Mouse (Mus musculus) lung, postnatal 10 days (tissue): ENCODE measurements around the gene Lancl3.
"Not testable (repeated sequence)": the region's sequence is repeated elsewhere in the genome, so short reads cannot be mapped to it uniquely, and the experiment has no call there.

Source experiments
- DNase-seq: peaks from one replicate; pipeline ENCODE4 v3.0.0; 2021

Lancl3 gene

GRCm38 (mm10) chrX:9271112-9271511 lies 71.4 kb downstream of the Lancl3 start:
- no peak for DNase-seq

GRCm38 (mm10) chrX:9271947-9272459 lies 72.3 kb downstream of the Lancl3 start:
- DNase-seq: no peak

GRCm38 (mm10) chrX:9272460-9273361 lies 73.0 kb downstream of the Lancl3 start, which contains the start of gene Xk:
Xk (plus strand) TSS chrX:9272756.
- peak; percentile 69 for DNase-seq

DNA sequence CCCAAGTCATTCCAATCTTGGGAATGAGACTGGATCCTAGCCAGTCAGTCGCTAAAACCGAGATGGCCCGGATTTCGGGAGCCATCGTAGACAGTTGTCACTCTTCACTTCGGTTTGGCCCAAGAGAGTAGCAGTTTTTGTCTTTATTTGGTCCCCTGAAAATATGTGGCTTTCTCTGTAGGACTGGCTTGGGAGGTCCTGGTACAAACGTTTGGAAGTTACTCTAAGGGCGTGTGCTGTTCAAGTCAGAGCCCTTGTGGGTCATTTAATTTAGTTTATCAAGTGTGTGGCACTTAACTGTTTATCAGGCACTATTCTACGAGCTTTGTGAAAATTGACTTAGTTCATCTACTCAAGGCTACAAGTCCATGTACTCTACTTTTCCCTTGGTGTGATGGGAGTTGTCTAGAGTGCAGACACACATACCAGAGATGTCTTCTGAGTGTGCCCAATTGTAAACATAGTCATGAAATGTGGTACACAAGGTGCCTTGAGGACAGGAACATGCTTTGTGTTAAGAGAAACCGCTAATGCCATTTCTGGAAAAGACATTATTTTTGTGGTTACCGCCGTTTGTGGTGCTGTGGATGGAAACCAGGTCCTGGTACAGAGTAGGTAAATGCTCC lies 73.8 kb downstream of the Lancl3 start:
- no peak for DNase-seq

- no peak for DNase-seq
Measured at GRCm38 (mm10) chrX:9274321-9274720, 74.6 kb downstream of the Lancl3 start.

- DNase-seq: not testable (repeated sequence)
Measured at GRCm38 (mm10) chrX:9283464-9283863, 83.8 kb downstream of the Lancl3 start, which contains the start of gene H2al1m. H2al1m (plus strand) TSS chrX:9283764.

DNA sequence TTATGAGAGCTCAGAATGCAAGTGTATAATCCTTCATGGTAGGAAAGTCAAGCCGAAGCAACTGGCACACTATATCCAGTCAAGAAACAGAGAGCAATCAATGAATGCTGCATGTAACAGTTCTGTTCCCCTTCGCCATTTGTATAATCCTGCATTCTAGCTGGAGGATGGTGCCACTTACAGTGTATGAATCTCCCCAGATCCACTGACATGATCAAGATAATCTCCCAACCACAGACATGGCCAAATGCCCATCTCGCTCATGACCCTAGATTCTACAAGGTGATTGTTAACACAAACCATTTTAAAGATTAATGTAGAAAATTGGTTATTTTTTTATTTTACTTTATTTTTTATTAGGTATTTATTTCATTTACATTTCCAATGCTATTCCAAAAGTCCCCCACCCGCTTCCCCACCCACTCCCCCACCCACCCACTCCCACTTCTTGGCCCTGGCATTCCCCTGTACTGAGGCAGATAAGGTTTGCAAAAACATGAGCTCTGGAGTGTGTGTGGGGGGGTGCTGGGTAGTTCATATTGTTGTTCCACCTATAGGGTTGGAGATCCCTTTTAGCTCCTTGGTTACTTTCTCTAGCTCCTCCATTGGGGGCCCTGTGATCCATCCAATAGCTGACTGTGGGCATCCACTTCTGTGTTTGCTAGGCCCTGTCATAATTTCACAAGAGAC lies 93.6 kb downstream of the Lancl3 start:
- not testable (repeated sequence) for DNase-seq

DNA sequence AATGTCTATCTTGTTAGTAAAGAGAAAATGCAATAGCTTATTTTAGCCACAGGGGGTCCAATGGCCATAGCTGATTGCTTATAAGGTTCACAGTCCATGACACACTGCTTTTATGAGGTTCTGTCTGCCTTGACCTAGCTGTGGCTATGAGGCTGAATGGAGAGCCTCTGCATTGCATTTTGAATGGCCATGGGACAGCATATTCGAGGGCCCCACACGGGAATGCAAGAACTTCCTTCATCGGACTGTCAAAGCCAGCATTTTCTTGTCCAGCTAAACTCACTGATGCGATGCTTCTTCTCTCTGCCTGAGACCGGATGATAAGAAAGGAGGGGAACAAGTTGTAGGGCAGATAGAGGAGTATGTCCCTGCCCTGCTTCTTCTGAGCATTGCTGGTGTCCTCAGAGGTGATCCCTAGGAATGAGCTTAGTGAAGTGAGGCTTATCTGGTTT lies 98.7 kb downstream of the Lancl3 start:
- no peak for DNase-seq

- DNase-seq: no peak
Measured at GRCm38 (mm10) chrX:9302791-9303190, 103.1 kb downstream of the Lancl3 start.

GRCm38 (mm10) chrX:9303455-9303854 lies 103.8 kb downstream of the Lancl3 start:
- no peak for DNase-seq

GRCm38 (mm10) chrX:9316457-9316856 lies 116.8 kb downstream of the Lancl3 start:
- not testable (repeated sequence) for DNase-seq
